Mouse (Mus musculus) lung, embryonic 14.5 days (tissue): ENCODE results near the gene Cntn2. TPM values are rescaled to one million over a fixed set of nuclear protein-coding genes. Genes with fewer than 3 reads are reported as not detected.

ENCODE experiments used
- ATAC-seq: fragments of 200-750 bp; cut with Nextera tagmentation; 2 replicates; pipeline ENCODE4 v1.8.0; 2017; ENCODE audit warnings: mild to moderate bottlenecking, moderate TSS enrichment, moderate library complexity; ENCODE audit not compliant: insufficient read depth
- DNase-seq: peaks from one replicate; pipeline ENCODE4 v3.0.0-alpha.2; 2015
- H3K27ac ChIP-seq: fragments of 300-500 bp; sonication (generic); 2 replicates; pipeline ENCODE4 v1.5.1; 2014; ENCODE audit warnings: low read depth, mild to moderate bottlenecking, moderate library complexity
- H3K27me3 ChIP-seq: fragments of 300-500 bp; sonication (generic); 2 replicates; pipeline ENCODE4 v1.6.1; 2014; ENCODE audit warnings: low read length, control low read depth; ENCODE audit not compliant: insufficient read depth
- H3K36me3 ChIP-seq: fragments of 300-500 bp; sonication (generic); 2 replicates; pipeline ENCODE4 v1.6.1; 2014; ENCODE audit warnings: control low read depth; ENCODE audit not compliant: insufficient read depth
- H3K4me1 ChIP-seq: fragments of 300-500 bp; sonication (generic); 2 replicates; pipeline ENCODE4 v1.6.1; 2014; ENCODE audit warnings: antibody characterized with exemption, control low read depth; ENCODE audit not compliant: insufficient read depth
- H3K4me2 ChIP-seq: fragments of 300-500 bp; sonication (generic); 2 replicates; pipeline ENCODE4 v1.6.1; 2014; ENCODE audit warnings: mild to moderate bottlenecking
- H3K4me3 ChIP-seq: fragments of 300-500 bp; sonication (generic); 2 replicates; pipeline ENCODE4 v1.5.1; 2014; ENCODE audit warnings: low read depth, low read length
- H3K9ac ChIP-seq: fragments of 300-500 bp; sonication (generic); 2 replicates; pipeline ENCODE4 v1.6.1; 2014
- H3K9me3 ChIP-seq: fragments of 300-500 bp; sonication (generic); 2 replicates; pipeline ENCODE4 v1.6.1; 2016; ENCODE audit warnings: low read depth, low read length, control low read depth
- CTCF ChIP-seq: IDR thresholded peaks from 2 replicates; pipeline ENCODE4 v1.5.1; 2016; ENCODE audit warnings: antibody characterized with exemption, low read depth
- WGBS: fragments of 180-500 bp; shearing (Covaris S2); extraction: QIAGEN DNeasy Blood & Tissue Kit; methylation state at CpG from one replicate; pipeline ENCODE4 v1.1.7; 2014; 5-methylcytosine and 5-hydroxymethylcytosine counted together
- polyA plus RNA-seq: library from polyadenylated mRNA; unstranded; fragments of >200 nt; fragmentation: Nextera tagmentation; extraction: Ambion mirVana; gene quantifications from 2 replicates; pipeline ENCODE4 v1.2.1, GENCODE M21; 2014

Gene Cntn2
- polyA plus RNA-seq, 1 experiment from 2014 or later, result 0.72 TPM

DNA sequence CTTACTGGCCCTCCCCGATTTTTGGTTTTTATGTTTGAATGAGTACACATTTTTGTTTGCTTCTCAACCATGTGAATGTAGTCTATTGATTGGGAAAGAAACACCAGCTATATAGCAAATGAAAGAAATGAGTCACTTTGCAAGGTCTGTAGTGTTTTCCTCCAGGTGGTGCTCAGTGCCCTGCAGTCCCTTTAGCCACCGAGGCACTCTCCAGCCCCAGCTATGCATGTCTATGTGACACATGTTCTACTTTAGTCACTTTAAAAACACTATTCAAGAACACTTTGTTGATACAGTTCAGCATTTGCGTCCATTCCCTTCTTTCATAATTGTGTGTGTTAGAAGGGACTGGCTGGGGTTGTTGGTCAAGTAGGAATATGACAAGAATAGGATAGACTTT is 59.8 kb downstream of the Cntn2 start:
- ATAC-seq (no peak), DNase-seq (no peak)
- H3K9ac ChIP-seq, result no peak overlapping the region
- WGBS, result 85% methylated on average over 3 of the region's 3 CpGs
- no peak overlapping the region for H3K4me2 ChIP-seq
- no peak for TF ChIP-seq CTCF
- H3K27ac ChIP-seq, result no peak overlapping the region
- peaks cover 4% of the 10 kb centered on the region; the same call in 1 of the 2 replicates for H3K4me1 ChIP-seq
- no peaks in the 10 kb centered on the region for H3K9me3 ChIP-seq
- H3K36me3 ChIP-seq, result peaks cover 27% of the 10 kb centered on the region
- H3K4me3 ChIP-seq, result no peak overlapping the region
- H3K27me3 ChIP-seq, result no peaks in the 10 kb centered on the region

DNA sequence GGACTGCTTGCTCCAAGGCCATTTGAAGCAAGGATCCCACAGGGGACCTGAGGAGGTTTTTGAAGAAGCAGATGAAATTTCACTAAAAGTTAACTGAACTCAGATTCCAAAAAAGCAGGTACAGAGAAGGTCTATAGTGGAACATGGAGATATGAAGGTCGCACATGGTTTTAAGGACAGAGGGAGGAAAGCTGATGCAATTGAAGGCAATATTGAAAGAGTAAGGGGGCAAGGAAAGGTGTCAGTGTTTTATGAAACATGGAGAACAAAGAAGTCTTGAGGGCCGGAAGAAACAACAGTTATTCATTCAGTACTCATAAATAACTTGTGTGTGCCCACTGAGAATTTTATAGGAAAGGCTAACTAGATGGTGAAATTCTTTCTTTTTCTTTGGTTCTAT is 61.4 kb downstream of the Cntn2 start:
- Histone ChIP-seq H3K4me3 (no peak overlapping the region), H3K4me1 (peaks cover 6% of the 10 kb centered on the region; the same call in 1 of the 2 replicates), H3K27me3 (no peaks in the 10 kb centered on the region), H3K27ac (no peak overlapping the region), H3K9me3 (no peaks in the 10 kb centered on the region), H3K36me3 (peaks cover 13% of the 10 kb centered on the region), H3K9ac (no peak overlapping the region), H3K4me2 (no peak overlapping the region)
- 93% methylated on average over 2 of the region's 2 CpGs for WGBS
- ATAC-seq (no peak), DNase-seq (no peak)
- no peak for TF ChIP-seq CTCF

GRCm38 (mm10) chr1:132479438-132479837 is 63.6 kb downstream of the Cntn2 start:
- DNase-seq (no peak), ATAC-seq (no peak)
- Histone ChIP-seq H3K4me1 (peaks cover 6% of the 10 kb centered on the region), H3K4me2 (no peak overlapping the region), H3K9ac (no peak overlapping the region), H3K27me3 (no peaks in the 10 kb centered on the region), H3K36me3 (no peaks in the 10 kb centered on the region; the same call in 1 of the 2 replicates), H3K9me3 (no peaks in the 10 kb centered on the region), H3K27ac (no peak overlapping the region), H3K4me3 (no peak overlapping the region)
- WGBS, result 84% methylated on average over 1 of the region's 1 CpGs
- no peak for TF ChIP-seq CTCF

DNA sequence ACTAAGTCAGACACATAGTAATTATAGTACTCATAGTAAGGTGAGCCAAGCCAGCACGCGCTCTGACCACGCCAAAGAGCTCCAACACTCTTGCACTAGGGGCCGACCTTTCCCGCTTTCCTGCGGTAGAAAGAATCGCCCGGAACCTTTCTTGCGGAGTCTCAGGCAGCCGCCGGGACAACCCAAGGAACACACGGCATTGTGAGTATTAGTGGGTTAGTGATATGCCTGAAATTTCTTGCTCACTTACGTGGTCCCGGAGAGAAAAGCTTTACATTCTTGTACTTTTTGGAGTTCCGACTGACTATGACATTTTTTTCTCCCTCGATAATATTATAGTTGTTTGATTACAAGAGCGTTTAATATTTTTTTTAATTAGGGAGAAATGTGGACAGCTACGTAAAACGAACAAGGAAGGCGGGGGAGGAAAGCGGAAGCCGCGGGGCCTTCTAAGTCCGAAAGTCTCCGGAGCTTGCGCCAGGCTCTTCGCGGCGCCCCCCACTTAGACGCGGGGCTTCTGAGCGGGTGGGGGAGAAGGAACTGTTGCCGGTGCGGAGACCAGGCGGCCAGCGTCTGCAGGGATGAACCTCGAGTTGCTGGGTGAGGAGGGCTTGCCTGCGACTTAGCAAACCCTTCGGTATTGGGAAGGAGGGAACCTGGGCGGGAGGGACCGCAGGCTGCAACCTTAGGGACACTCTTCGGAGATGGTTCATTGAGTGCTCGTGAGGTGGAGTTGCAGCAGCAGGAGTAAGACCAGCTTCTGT is 65.9 kb downstream of the Cntn2 start, which contains the start of gene Rbbp5:
Gene Rbbp5, plus strand, starts transcription at position 438 of the 764 bp plus-strand sequence.
- peak; percentile 96 for DNase-seq
- Histone ChIP-seq H3K4me2 (peak within 1 kb of the TSS; percentile 63), H3K9ac (peak within 1 kb of the TSS; percentile 82), H3K27ac (peak within 1 kb of the TSS; percentile 72), H3K27me3 (no peaks in the 10 kb centered on the region), H3K9me3 (no peaks in the 10 kb centered on the region), H3K4me3 (peak within 1 kb of the TSS; percentile 83), H3K4me1 (peaks cover 6% of the 10 kb centered on the region), H3K36me3 (no peaks in the 10 kb centered on the region; the same call in 1 of the 2 replicates)
- 0 out of 2 replicates have a peak, but pooled peaks have one; percentile 4 for TF ChIP-seq CTCF
- ATAC-seq, result peak; percentile 90
- under 1% methylated on average over 43 of the region's 43 CpGs for WGBS

DNA sequence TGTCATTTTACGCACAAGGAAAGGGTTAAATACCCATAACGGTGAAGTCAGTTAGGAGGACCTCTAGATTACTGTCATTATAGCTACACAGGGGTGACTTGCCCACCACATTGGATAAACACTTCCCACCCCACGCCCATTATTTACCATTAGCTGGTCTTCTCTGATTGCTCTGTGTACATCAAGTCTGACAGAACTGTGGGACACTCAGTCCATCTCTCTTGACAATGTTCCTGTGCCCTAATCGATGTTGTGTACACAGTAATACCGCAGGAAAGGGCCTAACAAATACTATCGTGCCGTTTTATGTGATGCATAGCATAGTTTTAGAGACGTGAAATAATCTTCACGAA is 66.5 kb downstream of the Cntn2 start:
- no peak for TF ChIP-seq CTCF
- Histone ChIP-seq H3K4me3 (peak overlapping the region; percentile 83), H3K9me3 (no peaks in the 10 kb centered on the region), H3K36me3 (no peaks in the 10 kb centered on the region; the same call in 1 of the 2 replicates), H3K27me3 (no peaks in the 10 kb centered on the region), H3K9ac (peak overlapping the region; percentile 82), H3K4me1 (peaks cover 6% of the 10 kb centered on the region), H3K27ac (peak overlapping the region; percentile 72), H3K4me2 (peak overlapping the region; percentile 63)
- 5% methylated on average over 9 of the region's 9 CpGs for WGBS
- DNase-seq (no peak), ATAC-seq (peak; percentile 62)

GRCm38 (mm10) chr1:132474496-132474895 is 68.6 kb downstream of the Cntn2 start:
- Histone ChIP-seq H3K4me2 (no peak overlapping the region), H3K4me1 (peaks cover 6% of the 10 kb centered on the region), H3K36me3 (no peaks in the 10 kb centered on the region; the same call in 1 of the 2 replicates), H3K27ac (no peak overlapping the region), H3K9ac (no peak overlapping the region), H3K4me3 (no peak overlapping the region), H3K9me3 (no peaks in the 10 kb centered on the region), H3K27me3 (no peaks in the 10 kb centered on the region)
- WGBS, result 67% methylated on average over 1 of the region's 1 CpGs
- ATAC-seq (no peak), DNase-seq (no peak)
- TF ChIP-seq CTCF, result no peak

GRCm38 (mm10) chr1:132472537-132472936 is 70.5 kb downstream of the Cntn2 start:
- peak; percentile 49 for TF ChIP-seq CTCF
- H3K27ac ChIP-seq, result no peak overlapping the region
- no peak overlapping the region for H3K4me2 ChIP-seq
- DNase-seq, result peak; percentile 31
- no peak for ATAC-seq
- 58% methylated on average over 5 of the region's 5 CpGs for WGBS
- no peak overlapping the region for H3K9ac ChIP-seq
- no peak overlapping the region for H3K4me3 ChIP-seq
- H3K36me3 ChIP-seq, result no peaks in the 10 kb centered on the region
- no peaks in the 10 kb centered on the region for H3K27me3 ChIP-seq
- H3K4me1 ChIP-seq, result no peaks in the 10 kb centered on the region; the same call in 1 of the 2 replicates
- H3K9me3 ChIP-seq, result no peaks in the 10 kb centered on the region
